ENCODE assay signal across 8 mouse cellular contexts in the genomic region with DNA sequence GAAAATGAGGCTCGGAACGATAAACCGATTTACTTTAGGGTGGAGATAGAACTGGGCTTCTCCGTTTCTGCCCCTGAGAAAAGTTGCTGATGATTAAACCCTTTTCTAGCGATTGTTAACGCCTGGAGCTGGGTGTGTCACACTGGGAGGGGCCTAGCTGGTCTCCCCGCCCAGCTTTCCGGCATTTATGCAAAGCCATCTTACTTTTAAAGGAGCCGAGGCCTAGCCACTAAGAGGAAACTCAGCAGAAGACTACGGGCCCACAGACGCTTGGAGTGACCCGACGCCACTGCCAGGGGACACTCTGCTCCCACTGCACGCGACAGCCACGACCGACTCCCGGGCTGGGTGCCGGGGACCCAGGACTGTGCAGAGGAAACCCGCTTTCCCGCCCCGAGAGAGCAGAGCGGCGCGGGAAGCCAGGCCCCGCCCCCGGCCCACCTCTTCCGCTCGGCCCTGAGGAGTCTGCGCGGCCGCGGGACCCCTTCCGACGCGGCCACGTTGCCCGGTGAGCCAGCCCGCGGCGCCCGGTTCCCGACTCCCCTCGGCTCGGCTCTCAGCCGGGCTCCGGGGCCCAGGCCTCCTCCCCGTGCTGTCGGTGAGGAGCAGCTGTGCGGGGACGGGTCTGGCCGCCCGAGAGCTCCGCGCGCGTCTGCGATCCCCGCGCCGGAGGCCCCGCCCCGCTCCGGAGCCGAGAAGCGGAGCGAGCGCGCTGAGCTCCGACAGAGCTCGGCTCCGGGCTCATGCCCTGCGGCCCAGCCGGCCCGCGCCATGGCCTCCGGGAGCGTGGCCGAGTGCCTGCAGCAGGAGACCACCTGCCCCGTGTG. TPM values are rescaled to one million over a fixed set of nuclear protein-coding genes. Genes with fewer than 3 reads are reported as not detected.
A peak's percentile ranks its signal among the peaks of the same experiment; 100 is the strongest.
DNase-seq lines count a peak whose midpoint lies in the region; ATAC-seq lines count a peak whose summit lies in the region.

No protein-coding gene starts in this region.

- peak; percentile 86 for DNase-seq in adipocyte (ENCODE audit: low spot score)
- DNase-seq in gastrocnemius, adult 8-10 months (ENCODE audit: low spot score in 2 of 2): peak; percentile 81 to 85
- DNase-seq in induced T-regulatory cell, adult 2 months (ENCODE audit: low read depth): peak; percentile 96
- peak; percentile 76 to 89 for DNase-seq in left cerebral cortex, postnatal 10 days (ENCODE audit: extremely low spot score in 1 of 2, low spot score in 2 of 2)
- peak; percentile 68 for DNase-seq in right cerebral cortex, postnatal 14 days
- DNase-seq in urinary bladder, postnatal 25 days (ENCODE audit: low spot score): peak; percentile 78

- intact Hi-C loops in left cerebral cortex, postnatal 10 days (cut with DNase I): no loop called here

- peak; percentile 81 for ATAC-seq in common myeloid progenitor, adult 5-6 weeks (replicated peaks; ENCODE audit: low read depth, poor library complexity, severe bottlenecking)
- peak; percentile 73 for ATAC-seq in megakaryocyte progenitor cell, adult 5-6 weeks (replicated peaks; ENCODE audit: poor library complexity)

RNA-seq across cellular contexts. Expression of a gene that starts 0.7 kb away (rescaled TPM):
- 162 and 186 TPM in 2 replicates for total RNA-seq in common myeloid progenitor, adult 5-6 weeks (2017)
- total RNA-seq in gastrocnemius, adult 8-10 months (2022): 10 to 100 TPM; 22.7 to 27.5 (median 25.3) TPM
- 10 to 100 TPM; 43.1 to 45.0 TPM for total RNA-seq in left cerebral cortex, postnatal 10 days (2021)
- 108 and 116 TPM in 2 replicates for total RNA-seq in megakaryocyte progenitor cell, adult 5-6 weeks (2015)
- 170 and 177 TPM in 2 replicates for total RNA-seq in megakaryocyte progenitor cell, adult 5-6 weeks (2017)

RNA-seq across cellular contexts. Expression of a gene that starts 34.3 kb away (rescaled TPM):
- total RNA-seq in common myeloid progenitor, adult 5-6 weeks (2017): not detected in 2 replicates
- total RNA-seq in gastrocnemius, adult 8-10 months (2022): not detected
- total RNA-seq in left cerebral cortex, postnatal 10 days (2021): not detected
- total RNA-seq in megakaryocyte progenitor cell, adult 5-6 weeks (2015): not detected in 2 replicates
- not detected in 2 replicates for total RNA-seq in megakaryocyte progenitor cell, adult 5-6 weeks (2017)

RNA-seq across cellular contexts. Expression of a gene that starts 50.5 kb away (rescaled TPM):
- not detected in 2 replicates for total RNA-seq in common myeloid progenitor, adult 5-6 weeks (2017)
- not detected for total RNA-seq in gastrocnemius, adult 8-10 months (2022)
- total RNA-seq in left cerebral cortex, postnatal 10 days (2021): not detected
- total RNA-seq in megakaryocyte progenitor cell, adult 5-6 weeks (2015): not detected in 2 replicates
- not detected in 2 replicates for total RNA-seq in megakaryocyte progenitor cell, adult 5-6 weeks (2017)

Comparison
In these comparisons a context has a peak if more than half of its experiments do, and no peak if none do; other contexts are left out.
1. Peak in every context shown above with its lines: DNase-seq and ATAC-seq.